Mouse (Mus musculus) stomach, embryonic 15.5 days (tissue): ENCODE data around the gene Rcor1. TPM values are rescaled to one million over a fixed set of nuclear protein-coding genes. Genes with fewer than 3 reads are reported as not detected.

ENCODE experiments used
- ATAC-seq: fragments of 200-750 bp; cut with Nextera tagmentation; 2 replicates; pipeline ENCODE4 v1.8.0; 2017; ENCODE audit warnings: low read depth, moderate number of reproducible peaks, moderate TSS enrichment; ENCODE audit not compliant: insufficient read depth, low FRiP score
- H3K27ac ChIP-seq: fragments of 300-500 bp; sonication (generic); 2 replicates; pipeline ENCODE4 v1.5.1; 2015; ENCODE audit warnings: mild to moderate bottlenecking, inconsistent platforms
- H3K27me3 ChIP-seq: fragments of 300-500 bp; sonication (generic); replicated peaks from 2 replicates; pipeline ENCODE4 v1.6.1; 2015; ENCODE audit warnings: inconsistent platforms
- H3K36me3 ChIP-seq: fragments of 300-500 bp; sonication (generic); 2 replicates; pipeline ENCODE4 v1.6.1; 2015; ENCODE audit warnings: inconsistent platforms
- H3K4me1 ChIP-seq: fragments of 300-500 bp; sonication (generic); 2 replicates; pipeline ENCODE4 v1.6.1; 2015; ENCODE audit warnings: inconsistent platforms
- H3K4me2 ChIP-seq: fragments of 300-500 bp; sonication (generic); 2 replicates; pipeline ENCODE4 v1.6.1; 2015; ENCODE audit warnings: mild to moderate bottlenecking, inconsistent platforms
- H3K4me3 ChIP-seq: fragments of 300-500 bp; sonication (generic); replicated peaks from 2 replicates; pipeline ENCODE4 v1.5.1; 2015; ENCODE audit warnings: inconsistent platforms
- H3K9ac ChIP-seq: fragments of 300-500 bp; sonication (generic); 2 replicates; pipeline ENCODE4 v1.6.1; 2015; ENCODE audit warnings: inconsistent platforms
- H3K9me3 ChIP-seq: fragments of 300-500 bp; sonication (generic); 2 replicates; pipeline ENCODE4 v1.6.1; 2016; ENCODE audit warnings: inconsistent platforms
- WGBS: fragments of 180-500 bp; shearing (Covaris S2); methylation state at CpG from one replicate; pipeline ENCODE4 v1.1.7; 2015; 5-methylcytosine and 5-hydroxymethylcytosine counted together
- polyA plus RNA-seq: library from polyadenylated mRNA; unstranded; fragments of >200 nt; fragmentation: Nextera tagmentation; extraction: Ambion mirVana; gene quantifications from 2 replicates; pipeline ENCODE4 v1.2.1, GENCODE M21; 2015

Gene Rcor1
- polyA plus RNA-seq, 1 experiment from 2014 or later, result 12.3 TPM

DNA sequence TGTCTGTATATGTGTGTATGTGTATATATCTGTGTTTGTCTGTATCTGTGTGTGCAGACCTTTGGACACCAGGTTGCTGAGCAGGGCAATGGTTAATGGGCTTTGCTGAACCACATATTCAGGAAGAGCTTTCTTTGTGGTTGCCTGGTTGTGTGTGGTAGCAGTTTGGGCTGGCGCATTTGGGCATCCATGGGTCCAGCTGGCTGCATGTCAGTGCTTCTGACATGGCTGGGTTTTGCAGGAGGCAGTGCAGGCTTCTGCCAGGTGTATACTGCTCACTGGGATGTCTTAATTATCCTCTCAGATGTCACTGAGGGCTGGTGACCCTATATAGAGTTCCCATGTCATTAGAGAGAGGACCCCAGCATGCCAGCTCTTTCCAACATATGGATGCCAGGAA is 116.6 kb downstream of the Rcor1 start:
- H3K9ac ChIP-seq, result no peak overlapping the region
- no peak overlapping the region for H3K4me3 ChIP-seq
- H3K4me1 ChIP-seq, result no peaks in the 10 kb centered on the region
- no peaks in the 10 kb centered on the region for H3K36me3 ChIP-seq
- no peaks in the 10 kb centered on the region for H3K27me3 ChIP-seq
- no peak overlapping the region for H3K4me2 ChIP-seq
- ATAC-seq, result no peak
- no peaks in the 10 kb centered on the region for H3K9me3 ChIP-seq
- no peak overlapping the region for H3K27ac ChIP-seq
- 96% methylated on average over 1 of the region's 1 CpGs for WGBS

DNA sequence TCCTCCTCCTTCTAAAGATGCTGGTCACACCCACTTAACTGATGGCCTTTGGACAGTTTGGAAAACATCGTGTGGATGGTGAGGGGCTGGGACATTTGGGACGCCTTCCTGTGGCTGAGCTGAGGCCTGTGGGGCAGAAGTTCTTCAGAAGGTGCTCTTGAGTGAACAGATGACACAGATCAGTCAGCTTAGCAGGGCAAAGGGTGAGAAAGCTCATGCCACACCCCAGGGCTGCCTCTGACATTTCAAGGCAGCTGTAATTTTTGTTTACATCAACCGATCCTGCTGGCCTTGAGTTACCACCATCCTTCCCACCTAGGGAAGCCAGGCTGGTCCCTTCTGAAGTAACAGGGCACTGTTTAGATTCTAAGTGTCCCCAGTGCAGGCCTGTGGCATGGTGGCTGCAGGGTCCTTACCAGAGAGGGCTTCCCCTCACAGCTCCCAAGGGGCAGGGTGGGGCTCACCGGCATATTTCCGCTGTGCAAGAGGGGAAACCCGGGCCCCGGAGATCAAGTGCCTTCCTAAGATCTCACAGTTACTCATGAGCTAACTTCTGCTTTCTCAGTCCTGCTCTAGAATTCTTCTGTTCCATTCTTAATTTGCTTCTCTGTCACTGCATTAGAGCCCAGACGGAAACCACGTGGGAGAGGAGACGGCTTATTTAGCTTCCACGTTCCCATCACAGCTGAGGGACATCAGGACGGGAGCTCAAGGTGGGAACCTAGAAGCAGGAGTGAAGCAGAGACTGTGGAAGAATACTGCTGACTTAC is 120.7 kb downstream of the Rcor1 start:
- 37% methylated on average over 12 of the region's 12 CpGs for WGBS
- Histone ChIP-seq H3K27ac (peak overlapping the region; percentile 40; the same call in 1 of the 2 replicates), H3K9me3 (no peaks in the 10 kb centered on the region), H3K4me3 (no peak overlapping the region), H3K36me3 (no peaks in the 10 kb centered on the region), H3K4me1 (peaks cover 14% of the 10 kb centered on the region), H3K27me3 (no peaks in the 10 kb centered on the region), H3K4me2 (no peak overlapping the region), H3K9ac (no peak overlapping the region)
- ATAC-seq, result no peak

DNA sequence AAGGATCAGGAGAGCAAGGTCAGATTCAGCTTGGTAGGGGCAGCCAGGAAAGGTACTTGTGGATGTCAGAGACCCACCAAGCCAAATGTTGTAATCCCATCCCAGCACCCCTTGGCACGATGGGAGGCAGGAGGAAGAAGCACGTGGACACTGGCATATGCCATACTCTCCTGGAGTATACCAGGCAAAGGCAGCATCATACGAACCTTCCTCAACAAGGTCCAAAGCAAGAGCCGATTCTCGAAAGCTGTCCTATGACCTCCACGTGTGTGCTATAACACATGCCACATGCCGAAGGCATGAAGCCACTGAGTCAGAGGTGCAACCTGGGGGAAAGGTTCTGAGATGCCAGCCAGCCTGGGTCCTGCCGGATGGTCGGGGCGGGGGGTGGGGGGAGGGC is 121.7 kb downstream of the Rcor1 start:
- Histone ChIP-seq H3K9me3 (no peaks in the 10 kb centered on the region), H3K9ac (no peak overlapping the region), H3K4me3 (no peak overlapping the region), H3K4me2 (no peak overlapping the region), H3K27ac (no peak overlapping the region), H3K4me1 (peaks cover 20% of the 10 kb centered on the region), H3K27me3 (no peaks in the 10 kb centered on the region), H3K36me3 (no peaks in the 10 kb centered on the region)
- no peak for ATAC-seq
- WGBS, result 91% methylated on average over 10 of the region's 10 CpGs

DNA sequence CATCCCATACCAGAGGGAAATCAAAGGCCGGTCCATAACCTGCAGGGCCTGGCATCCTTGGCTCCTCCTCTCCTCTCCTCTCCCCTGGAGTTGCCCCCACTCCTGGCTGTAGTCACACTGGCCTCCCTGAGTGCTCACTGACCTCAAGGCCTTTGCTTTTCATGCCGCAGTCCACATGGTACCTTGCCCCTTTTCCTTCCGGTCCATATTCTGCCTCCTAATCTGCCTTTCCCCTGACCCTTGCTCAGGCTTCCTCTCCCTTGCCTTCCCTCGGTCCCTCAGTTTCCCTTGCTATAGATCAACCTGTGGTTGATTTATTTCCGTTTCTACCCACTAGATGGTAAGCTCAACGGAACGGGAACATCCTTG is 122.8 kb downstream of the Rcor1 start:
- no peak overlapping the region for H3K27ac ChIP-seq
- peak overlapping the region; percentile 47 for H3K4me2 ChIP-seq
- H3K9me3 ChIP-seq, result no peaks in the 10 kb centered on the region
- no peak overlapping the region for H3K4me3 ChIP-seq
- H3K36me3 ChIP-seq, result no peaks in the 10 kb centered on the region
- ATAC-seq, result no peak
- H3K4me1 ChIP-seq, result peaks cover 20% of the 10 kb centered on the region
- WGBS, result 30% methylated on average over 7 of the region's 7 CpGs
- H3K9ac ChIP-seq, result no peak overlapping the region
- H3K27me3 ChIP-seq, result no peaks in the 10 kb centered on the region

DNA sequence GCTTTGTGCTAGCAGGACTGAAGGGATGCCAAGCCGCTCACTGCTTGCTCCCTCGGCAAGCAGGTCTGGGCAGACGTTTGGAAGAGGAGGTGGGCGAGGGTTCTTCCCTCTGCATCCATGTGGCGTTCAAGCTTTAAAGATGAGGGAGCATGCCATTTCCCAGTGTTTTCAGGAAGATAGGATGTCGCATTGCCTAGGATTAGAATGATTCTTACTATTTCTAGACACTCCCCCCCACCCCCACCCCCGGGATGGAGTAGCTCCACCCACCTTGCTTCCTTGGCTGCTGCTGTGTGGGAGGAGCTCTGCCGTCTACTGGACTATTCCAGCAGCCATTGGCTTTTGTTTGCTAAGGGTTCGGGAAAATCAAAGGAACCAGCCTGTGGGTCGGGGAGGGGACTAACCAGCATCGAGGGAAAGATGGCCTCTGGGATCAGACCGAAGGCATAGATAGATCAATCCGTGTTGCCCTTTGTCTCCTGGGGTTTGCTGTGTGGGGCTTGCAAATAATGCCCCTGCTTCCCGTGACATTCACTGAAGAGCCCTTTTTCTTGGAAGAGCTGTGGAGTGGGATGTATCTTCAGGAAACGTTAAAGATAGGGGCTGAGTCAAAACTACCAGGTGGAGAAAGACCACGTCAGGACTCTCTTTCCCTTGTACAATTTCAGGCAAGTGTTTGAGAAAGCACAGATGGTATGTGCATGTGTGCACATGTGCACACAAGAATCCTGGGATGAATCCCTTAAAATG is 123.3 kb downstream of the Rcor1 start:
- 10% methylated on average over 16 of the region's 16 CpGs for WGBS
- H3K4me3 ChIP-seq, result peak overlapping the region; percentile 17; the same call in 1 of the 2 replicates
- H3K4me1 ChIP-seq, result peaks cover 20% of the 10 kb centered on the region
- no peak overlapping the region; the same call in 1 of the 2 replicates for H3K27ac ChIP-seq
- ATAC-seq, result peak; percentile 23; the same call in 1 of the 2 replicates
- H3K27me3 ChIP-seq, result no peaks in the 10 kb centered on the region
- peak overlapping the region; percentile 47 for H3K4me2 ChIP-seq
- H3K9me3 ChIP-seq, result no peaks in the 10 kb centered on the region
- H3K36me3 ChIP-seq, result no peaks in the 10 kb centered on the region
- no peak overlapping the region for H3K9ac ChIP-seq

DNA sequence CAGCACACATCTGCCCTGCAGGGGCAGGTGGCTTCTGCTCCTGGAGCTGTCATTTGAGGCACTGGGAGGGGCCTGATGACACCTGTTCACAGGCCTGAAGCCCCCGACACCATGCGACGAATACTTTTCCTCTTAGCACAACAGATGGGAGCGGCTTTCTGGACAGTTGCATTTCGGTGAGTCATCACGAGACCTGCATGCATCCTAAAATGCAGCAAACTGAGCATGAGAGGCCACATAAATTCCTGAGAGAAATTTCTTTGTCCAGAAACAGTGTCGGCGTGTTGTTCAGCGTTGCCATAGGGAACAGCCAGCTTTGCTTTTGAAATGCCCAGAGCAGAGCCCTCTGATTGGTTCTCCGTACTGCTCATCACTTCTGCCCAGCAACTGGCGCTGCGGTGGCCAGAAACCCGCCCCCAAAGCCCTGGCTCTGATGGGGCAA is 125.2 kb downstream of the Rcor1 start:
- H3K27ac ChIP-seq, result peak overlapping the region; percentile 85; the same call in 1 of the 2 replicates

DNA sequence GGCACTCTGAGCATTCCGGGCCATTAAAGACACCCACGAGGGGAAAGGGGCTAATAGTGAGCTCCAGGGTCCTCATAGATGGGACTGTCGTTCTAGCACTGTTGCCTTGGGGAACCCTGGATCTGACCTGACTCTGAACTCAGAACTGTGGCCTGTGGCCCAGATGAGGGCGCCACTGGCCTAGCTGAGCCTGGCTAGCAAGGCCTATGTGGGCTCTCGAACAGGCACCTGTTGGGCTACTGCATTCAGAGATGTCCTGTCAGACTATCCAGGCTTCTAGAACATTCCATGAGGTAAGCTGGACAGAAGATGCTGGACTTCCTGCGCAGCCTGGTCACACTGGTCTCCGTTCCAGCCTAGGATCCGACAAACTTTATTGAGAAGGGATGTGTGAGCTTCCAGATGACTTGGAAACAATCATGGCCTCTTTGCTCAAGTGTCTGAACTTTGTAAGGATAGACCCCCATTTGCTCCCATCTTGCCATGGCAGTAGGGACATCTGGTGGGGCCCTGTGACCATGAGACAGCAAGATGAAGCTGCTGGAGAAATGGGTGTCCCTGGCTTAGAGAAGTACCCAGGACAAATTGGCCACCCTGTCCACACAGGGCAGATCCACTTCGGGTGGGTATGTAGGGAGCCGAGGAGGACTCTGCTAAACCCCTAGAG is 126.1 kb downstream of the Rcor1 start:
- Histone ChIP-seq H3K36me3 (no peaks in the 10 kb centered on the region), H3K4me3 (peak overlapping the region; percentile 79; the same call in 1 of the 2 replicates), H3K9me3 (no peaks in the 10 kb centered on the region), H3K4me2 (peak overlapping the region; percentile 80), H3K27ac (peak overlapping the region; percentile 85), H3K4me1 (peaks cover 29% of the 10 kb centered on the region), H3K9ac (no peak overlapping the region), H3K27me3 (no peaks in the 10 kb centered on the region)
- 69% methylated on average over 10 of the region's 10 CpGs for WGBS
- no peak for ATAC-seq

More for the DNA sequence above, 125.2 kb downstream of the Rcor1 start:
- Histone ChIP-seq H3K36me3 (no peaks in the 10 kb centered on the region), H3K9ac (no peak overlapping the region), H3K9me3 (no peaks in the 10 kb centered on the region), H3K4me1 (peaks cover 29% of the 10 kb centered on the region), H3K27me3 (no peaks in the 10 kb centered on the region), H3K4me2 (peak overlapping the region; percentile 50), H3K4me3 (peak overlapping the region; percentile 34)
- ATAC-seq, result peak; percentile 79
- 4% methylated on average over 13 of the region's 13 CpGs for WGBS

Other genes with a start within 250 kb of the Rcor1 start
- 2.5 and 3.3 TPM in 2 replicates for gene Mok, start 198.4 kb upstream of the Rcor1 start, polyA plus RNA-seq
- gene Zfp839, start 189.1 kb upstream of the Rcor1 start, polyA plus RNA-seq, result 5.7 and 6.8 TPM in 2 replicates
- 71.0 TPM in 2 replicates for gene Cinp, start 150.2 kb upstream of the Rcor1 start, polyA plus RNA-seq
- gene Tecpr2, start 150.1 kb upstream of the Rcor1 start, polyA plus RNA-seq, result 3.3 and 3.8 TPM in 2 replicates
- gene Ankrd9, start 60.3 kb upstream of the Rcor1 start, polyA plus RNA-seq, result 16.6 and 20.9 TPM in 2 replicates
- 8.1 and 8.4 TPM in 2 replicates for gene Traf3, start 127.0 kb downstream of the Rcor1 start, polyA plus RNA-seq
- not detected in 2 replicates for gene 4930595D18Rik, start 145.1 kb downstream of the Rcor1 start, polyA plus RNA-seq
- 21.1 and 25.3 TPM in 2 replicates for gene Amn, start 231.7 kb downstream of the Rcor1 start, polyA plus RNA-seq